Mouse (Mus musculus) cortical plate, adult 2 months (tissue): Measurements from ENCODE around the gene Cadps2. TPM values are rescaled to one million over a fixed set of nuclear protein-coding genes. Genes with fewer than 3 reads are reported as not detected.

ENCODE experiments used
- H3K27ac ChIP-seq: fragments of 200-500 bp; 2 replicates; pipeline ENCODE4 v1.5.1; 2012; ENCODE audit warnings: low read length, control low read depth, inconsistent platforms; ENCODE audit not compliant: insufficient read depth
- H3K4me1 ChIP-seq: fragments of 200-500 bp; 2 replicates; pipeline ENCODE4 v1.6.1; 2011; ENCODE audit warnings: low read length; ENCODE audit not compliant: control insufficient read depth, insufficient read depth
- H3K4me3 ChIP-seq: fragments of 200-500 bp; 2 replicates; pipeline ENCODE4 v1.5.1; 2011; ENCODE audit warnings: mild to moderate bottlenecking, low read length, control low read depth; ENCODE audit not compliant: insufficient read depth
- CTCF ChIP-seq: fragments of 200-500 bp; IDR thresholded peaks from 2 replicates; pipeline ENCODE4 v1.5.1; 2011; ENCODE audit warnings: mild to moderate bottlenecking, control low read depth, low read length; ENCODE audit not compliant: insufficient read depth; ENCODE audit errors: extremely low read depth
- POLR2A ChIP-seq: fragments of 200-500 bp; IDR thresholded peaks from 2 replicates; pipeline ENCODE4 v1.6.1; 2011; ENCODE audit warnings: mild to moderate bottlenecking, low read length, control low read depth; ENCODE audit not compliant: insufficient read depth; ENCODE audit errors: extremely low read depth
- polyA plus RNA-seq: library from polyadenylated mRNA; depleted of rRNA; stranded (reverse); fragments of >200 nt; gene quantifications from 2 replicates; pipeline ENCODE4 v1.2.3, GENCODE M21; 2012

Gene Cadps2
- polyA plus RNA-seq, 1 experiment: 40.9 TPM

DNA sequence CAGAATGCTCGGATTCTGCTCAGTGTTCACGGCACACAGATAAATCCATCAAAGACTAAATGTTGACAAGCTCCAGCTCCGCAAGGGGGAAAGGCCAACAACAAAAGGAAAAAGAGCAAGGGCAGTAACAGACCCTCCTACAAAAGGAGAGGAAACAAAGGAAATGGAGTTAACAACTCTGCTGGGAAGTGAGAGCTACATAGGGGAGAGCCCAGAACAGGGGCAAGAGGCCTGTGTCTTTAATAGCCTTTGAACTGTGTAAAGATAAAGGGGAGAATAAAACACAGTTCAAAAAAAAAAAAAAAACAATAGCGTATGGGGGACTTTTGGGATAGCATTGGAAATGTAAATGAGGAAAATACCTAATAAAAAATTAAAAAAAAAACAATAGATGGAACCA, 208.8 kb downstream of the Cadps2 start:
- Histone ChIP-seq H3K27ac (no peak overlapping the region), H3K4me3 (no peak overlapping the region), H3K4me1 (no peaks in the 10 kb centered on the region)
- TF ChIP-seq POLR2A: no peak
- TF ChIP-seq CTCF: no peak

DNA sequence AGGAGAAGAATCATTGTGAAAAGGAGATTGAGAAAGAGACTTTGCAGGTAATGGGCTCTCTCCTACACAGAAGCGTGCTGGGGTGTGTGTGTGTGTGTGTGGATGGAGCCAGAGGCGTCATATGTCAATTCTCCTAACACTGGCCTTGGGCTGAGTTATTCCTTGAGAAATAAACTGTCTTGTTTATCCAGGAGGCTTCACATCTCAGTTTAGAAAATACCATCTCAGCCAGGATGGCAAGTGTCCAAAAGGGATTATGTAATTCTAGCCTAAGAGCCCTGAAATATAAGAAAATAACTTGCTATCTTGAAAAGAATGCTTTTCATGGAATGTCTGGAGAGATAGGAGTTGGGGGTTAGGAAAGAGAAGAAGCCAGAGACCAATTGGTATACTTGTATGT, 264.1 kb downstream of the Cadps2 start:
- Histone ChIP-seq H3K27ac (no peak overlapping the region), H3K4me3 (no peak overlapping the region), H3K4me1 (peaks cover 3% of the 10 kb centered on the region)
- TF ChIP-seq CTCF (no peak), POLR2A (no peak)

DNA sequence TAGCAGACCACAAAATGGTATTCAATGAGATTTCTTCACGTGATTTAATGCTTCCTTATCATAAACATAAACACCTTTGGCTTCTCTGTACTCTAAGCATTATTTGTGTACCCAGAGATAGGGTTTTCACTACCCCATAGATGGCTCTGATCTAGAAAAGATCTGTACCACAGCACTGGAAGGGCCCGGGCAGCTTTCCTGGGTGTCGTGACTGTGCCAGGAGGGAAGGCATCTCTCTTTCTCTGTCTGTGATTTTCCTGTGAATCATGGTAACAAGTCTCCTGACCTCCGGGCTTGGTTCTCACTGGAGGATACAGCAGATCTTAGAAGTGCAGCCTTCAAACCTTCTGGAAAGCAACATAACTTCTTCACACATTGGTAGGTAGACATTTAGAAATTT, 265.5 kb downstream of the Cadps2 start:
- no peak overlapping the region for H3K4me3 ChIP-seq
- H3K4me1 ChIP-seq: peaks cover 3% of the 10 kb centered on the region
- TF ChIP-seq POLR2A (no peak), CTCF (no peak)
- H3K27ac ChIP-seq: no peak overlapping the region

DNA sequence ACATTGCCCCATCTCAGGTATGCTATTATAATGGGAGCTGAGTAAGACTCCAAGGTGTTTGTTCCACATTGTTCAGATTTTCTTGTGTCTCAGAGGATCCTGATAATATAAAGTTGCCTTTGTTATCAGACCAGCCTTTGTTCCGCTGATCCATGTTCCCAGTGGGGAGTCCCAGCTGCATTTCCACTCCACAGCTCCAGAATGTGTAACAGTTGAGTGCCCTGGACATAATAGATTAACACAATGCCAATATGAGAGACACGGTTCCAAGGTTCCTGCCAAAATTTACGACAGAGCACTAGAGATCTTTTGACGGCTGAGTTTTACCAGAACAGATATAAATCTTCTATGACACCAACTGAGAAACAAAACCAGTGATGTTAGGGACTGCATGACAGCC, 266.8 kb downstream of the Cadps2 start:
- Histone ChIP-seq H3K4me3 (no peak overlapping the region), H3K4me1 (peaks cover 3% of the 10 kb centered on the region), H3K27ac (no peak overlapping the region)
- TF ChIP-seq CTCF (no peak), POLR2A (no peak)

DNA sequence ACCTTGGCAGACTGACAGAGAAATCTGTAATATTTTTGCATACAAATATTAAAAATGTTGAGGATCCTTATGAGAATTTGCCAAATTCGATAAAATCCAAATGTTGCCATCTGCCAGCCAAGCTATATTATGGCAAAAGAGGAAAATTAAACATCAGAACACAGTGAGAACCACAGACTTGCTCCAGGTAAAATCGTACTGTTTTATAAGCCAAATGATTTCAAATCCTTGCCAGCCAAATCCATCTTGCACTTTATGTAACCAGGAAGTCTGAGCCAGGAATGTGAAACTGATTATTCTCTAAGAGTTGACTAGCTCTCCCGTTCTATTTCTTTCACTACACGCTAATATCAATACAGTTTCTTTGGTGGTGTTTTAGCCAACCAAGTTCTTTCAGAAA, 269.5 kb downstream of the Cadps2 start:
- TF ChIP-seq CTCF: no peak
- no peak for TF ChIP-seq POLR2A
- no peak overlapping the region for H3K4me3 ChIP-seq
- H3K27ac ChIP-seq: no peak overlapping the region
- H3K4me1 ChIP-seq: no peaks in the 10 kb centered on the region

DNA sequence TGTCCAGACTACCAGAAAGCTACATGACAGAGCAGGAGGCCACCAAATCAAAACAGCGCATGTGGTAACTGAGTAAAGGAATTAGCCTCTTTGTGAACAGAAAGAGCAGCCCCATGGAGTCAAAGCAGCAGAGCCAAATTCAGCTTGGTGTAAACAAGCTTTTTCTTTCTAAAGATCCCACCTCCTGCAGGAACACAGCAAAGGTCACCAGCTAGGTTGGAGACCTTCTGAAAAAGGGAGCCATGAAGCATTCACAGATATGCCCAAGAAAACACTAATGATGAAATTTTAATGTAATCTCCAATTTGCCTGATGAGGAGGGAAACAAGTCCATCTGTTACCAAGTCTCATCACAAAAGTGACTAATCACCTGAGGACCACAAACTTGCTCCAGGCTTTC, 270.5 kb downstream of the Cadps2 start:
- Histone ChIP-seq H3K27ac (no peak overlapping the region), H3K4me1 (no peaks in the 10 kb centered on the region), H3K4me3 (no peak overlapping the region)
- TF ChIP-seq CTCF: no peak
- TF ChIP-seq POLR2A: no peak

DNA sequence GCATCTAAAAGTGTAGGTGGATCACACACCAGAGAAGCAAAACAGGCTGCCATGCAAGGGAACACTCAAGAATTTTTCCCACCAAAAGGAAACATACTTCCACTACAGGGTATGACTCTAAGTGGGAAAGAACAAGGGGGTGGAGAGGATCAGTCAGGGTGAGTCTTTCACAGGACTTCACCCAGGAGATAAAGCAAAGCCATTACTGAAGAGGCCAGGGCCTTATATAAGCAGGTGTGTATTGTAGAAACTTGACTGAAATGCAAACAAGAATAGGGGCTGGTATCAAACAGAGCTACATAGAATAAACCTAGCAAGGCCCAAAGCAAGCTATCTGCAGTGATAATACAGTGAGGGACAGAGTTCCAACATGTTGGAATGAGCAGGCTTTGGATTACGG, 271.6 kb downstream of the Cadps2 start:
- TF ChIP-seq CTCF: no peak
- TF ChIP-seq POLR2A: no peak
- Histone ChIP-seq H3K4me1 (no peaks in the 10 kb centered on the region), H3K27ac (no peak overlapping the region)

DNA sequence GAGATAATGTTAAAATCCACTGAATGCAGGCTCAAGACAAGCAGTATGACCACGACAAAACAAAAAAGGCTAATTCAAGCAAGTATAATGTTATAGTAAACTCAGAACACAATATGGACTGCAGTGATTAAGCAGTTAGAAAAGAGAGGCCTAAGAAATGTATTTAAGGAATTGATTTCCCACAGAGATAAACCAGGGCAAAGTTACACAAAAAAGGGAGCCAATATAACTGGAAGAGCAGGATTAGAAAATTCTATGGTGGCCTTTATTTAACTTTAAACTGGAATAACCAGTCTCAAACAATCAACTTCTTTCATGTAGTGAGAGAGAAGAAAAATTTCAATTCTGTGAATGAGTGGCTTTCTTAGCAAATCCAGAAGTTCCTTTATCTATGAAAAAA, 289.3 kb downstream of the Cadps2 start:
- H3K27ac ChIP-seq: no peak overlapping the region
- no peak overlapping the region for H3K4me3 ChIP-seq
- no peaks in the 10 kb centered on the region for H3K4me1 ChIP-seq
- TF ChIP-seq CTCF: no peak
- TF ChIP-seq POLR2A: no peak

More for the DNA sequence above, 271.6 kb downstream of the Cadps2 start:
- no peak overlapping the region for H3K4me3 ChIP-seq

DNA sequence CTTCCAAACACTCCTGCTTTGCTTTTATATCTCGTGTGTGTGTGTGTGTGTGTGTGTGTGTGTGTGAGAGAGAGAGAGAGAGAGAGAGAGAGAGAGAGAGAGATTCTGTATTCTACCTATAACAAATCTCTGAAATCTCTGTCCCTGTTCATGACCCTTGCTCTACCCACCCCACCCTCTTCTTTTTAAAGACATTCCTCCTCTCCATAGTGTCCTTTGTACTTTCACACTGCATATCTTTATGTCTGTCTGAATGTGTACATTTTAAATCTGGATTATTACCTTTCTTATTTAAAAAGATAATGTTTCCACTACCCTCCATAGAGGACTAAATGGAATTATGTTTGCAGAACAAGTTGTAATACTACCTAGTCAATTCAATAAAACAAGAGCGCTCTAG, 315.5 kb downstream of the Cadps2 start:
- Histone ChIP-seq H3K4me1 (no peaks in the 10 kb centered on the region), H3K4me3 (no peak overlapping the region), H3K27ac (no peak overlapping the region)
- TF ChIP-seq CTCF (no peak), POLR2A (no peak)

DNA sequence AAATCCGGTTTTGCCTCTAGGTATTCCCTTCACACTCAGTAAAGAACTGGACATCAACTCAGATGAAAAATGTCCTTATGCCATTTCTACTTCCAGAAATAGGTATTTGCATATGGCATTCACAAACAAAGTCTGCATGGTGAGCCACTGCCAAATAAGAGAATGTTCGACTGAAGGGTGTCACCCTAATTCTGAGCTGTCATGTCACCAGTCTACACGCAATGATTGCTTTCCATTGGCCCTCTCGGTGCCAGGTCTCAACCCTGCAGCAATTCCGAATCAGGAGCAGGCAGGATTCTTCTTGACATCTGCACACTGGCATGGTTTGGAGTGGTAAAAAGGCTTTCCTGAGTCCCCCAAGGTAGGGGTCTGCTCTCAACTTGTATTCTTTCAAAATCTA, 316.7 kb downstream of the Cadps2 start:
- TF ChIP-seq CTCF (no peak), POLR2A (no peak)
- no peak overlapping the region for H3K27ac ChIP-seq

DNA sequence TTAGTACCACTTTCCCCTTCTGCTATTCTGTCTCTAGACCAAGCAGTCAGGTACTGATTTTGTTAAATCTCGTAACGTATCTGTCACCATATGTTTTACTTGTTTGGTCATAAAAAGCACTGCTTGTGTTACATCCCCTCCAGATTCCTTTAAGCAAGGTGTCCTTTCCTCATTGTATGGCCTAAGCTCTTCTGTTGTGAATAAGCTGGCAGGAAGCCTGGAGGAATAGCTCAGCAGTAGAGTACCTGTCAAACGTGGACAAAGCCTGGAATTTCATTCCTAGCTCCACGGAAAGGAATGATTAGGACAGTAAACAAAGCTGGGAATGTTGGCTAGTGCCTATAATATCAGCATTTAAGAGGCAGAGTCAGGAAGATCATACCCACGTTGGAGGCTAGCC, 340.6 kb downstream of the Cadps2 start:
- Histone ChIP-seq H3K27ac (no peak overlapping the region), H3K4me3 (no peak overlapping the region), H3K4me1 (no peaks in the 10 kb centered on the region)
- TF ChIP-seq POLR2A: no peak
- no peak for TF ChIP-seq CTCF

More for the DNA sequence above, 316.7 kb downstream of the Cadps2 start:
- Histone ChIP-seq H3K4me3 (no peak overlapping the region), H3K4me1 (no peaks in the 10 kb centered on the region)
